Mouse (Mus musculus): ENCODE data around the gene Larp7. TPM values are rescaled to one million over a fixed set of nuclear protein-coding genes. Genes with fewer than 3 reads are reported as not detected.

Gene Larp7
- polyA plus RNA-seq, 1 experiment from 2014 or later, result 57.3 TPM

DNA sequence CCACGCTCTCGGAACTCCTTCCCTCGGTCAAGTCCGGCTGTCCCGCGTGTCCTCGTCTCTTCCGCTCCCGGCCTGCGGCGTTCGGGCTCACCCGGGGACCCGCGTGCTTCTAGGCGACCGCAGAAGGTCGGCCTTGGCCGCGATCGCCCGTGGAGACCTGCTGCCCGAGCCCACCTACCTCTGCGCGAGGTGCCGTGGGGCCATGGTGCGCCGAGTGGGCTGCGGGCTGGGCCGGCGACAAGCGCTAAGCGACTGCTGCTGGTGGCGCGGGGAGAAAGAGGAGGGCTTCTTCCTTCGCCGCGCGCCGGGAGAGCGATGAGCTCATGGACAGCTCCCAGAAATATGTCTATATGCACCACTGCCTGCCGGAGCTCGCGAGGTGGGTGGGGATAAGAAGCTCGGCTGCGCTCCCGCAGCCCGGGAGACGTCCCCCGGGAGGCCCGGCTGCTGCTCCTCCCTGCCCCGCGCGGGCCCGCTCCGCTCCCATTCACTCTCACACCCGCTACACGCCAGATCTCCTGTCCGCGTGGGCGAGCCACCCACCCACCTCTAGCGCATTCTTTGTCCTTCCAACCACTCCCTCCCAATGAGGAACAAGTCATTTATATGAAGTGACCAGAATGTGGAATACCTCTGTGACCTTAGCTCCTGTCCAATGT is 54.3 kb downstream of the Larp7 start, which contains the start of gene Ank2:
Gene Ank2, minus strand, starts transcription at position 609 of the 659 bp plus-strand sequence.
- peak within 1 kb of the TSS; percentile 86 for H3K27ac ChIP-seq
- H3K36me3 ChIP-seq, result no peaks in the 10 kb centered on the region
- peak; percentile 79 for DNase-seq (ENCODE audit: low spot score)
- no peaks in the 10 kb centered on the region for H3K9me3 ChIP-seq
- H3K4me1 ChIP-seq, result peaks cover 18% of the 10 kb centered on the region
- H3K4me3 ChIP-seq, result peak within 1 kb of the TSS; percentile 76
- under 1% methylated on average over 46 of the region's 62 CpGs for WGBS
- peaks cover 20% of the 10 kb centered on the region for H3K27me3 ChIP-seq (ENCODE audit: insufficient read depth, poor library complexity, severe bottlenecking)

DNA sequence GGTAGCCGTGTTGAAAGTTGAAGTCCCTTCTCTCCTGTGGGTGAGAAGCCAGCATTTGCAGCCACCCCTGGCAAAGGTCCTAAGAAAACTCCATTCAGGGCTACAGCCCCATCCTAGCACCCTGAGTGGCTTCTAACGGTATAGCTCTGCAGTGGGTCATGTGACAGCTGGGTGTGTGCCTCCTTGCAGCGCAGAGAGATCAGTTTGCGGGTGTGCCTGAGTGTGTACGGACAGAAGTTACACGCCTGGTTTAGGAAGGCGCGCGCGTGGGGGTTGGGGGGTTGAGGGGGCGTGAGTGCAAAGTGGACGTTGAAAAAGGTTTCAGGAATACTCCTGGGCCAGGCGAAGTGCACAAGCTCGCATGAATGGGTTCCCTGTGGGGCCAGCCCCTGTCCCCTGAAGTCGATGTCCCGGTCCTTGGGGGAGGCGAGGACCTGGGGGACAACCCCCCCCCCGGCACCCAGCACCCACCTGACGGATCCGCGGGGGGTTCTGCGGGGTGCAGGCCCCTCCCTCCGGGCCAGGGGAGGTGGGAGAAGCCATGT is 54.9 kb downstream of the Larp7 start:
- Histone ChIP-seq H3K27me3 (ENCODE audit: insufficient read depth, poor library complexity, severe bottlenecking) (peaks cover 20% of the 10 kb centered on the region), H3K9me3 (no peaks in the 10 kb centered on the region), H3K4me3 (peak overlapping the region; percentile 76), H3K4me1 (peaks cover 18% of the 10 kb centered on the region), H3K36me3 (no peaks in the 10 kb centered on the region), H3K27ac (peak overlapping the region; percentile 86)
- no peak for DNase-seq (ENCODE audit: low spot score)
- WGBS, result 2% methylated on average over 23 of the region's 23 CpGs

GRCm38 (mm10) chr3:127492663-127493062 is 60.5 kb downstream of the Larp7 start:
- H3K4me1 ChIP-seq, result no peaks in the 10 kb centered on the region; the same call in 1 of the 2 replicates
- H3K9me3 ChIP-seq, result no peaks in the 10 kb centered on the region
- no peaks in the 10 kb centered on the region for H3K27me3 ChIP-seq (ENCODE audit: insufficient read depth, poor library complexity, severe bottlenecking)
- 79% methylated on average over 3 of the region's 3 CpGs for WGBS
- H3K4me3 ChIP-seq, result no peak overlapping the region
- no peaks in the 10 kb centered on the region for H3K36me3 ChIP-seq
- no peak overlapping the region for H3K27ac ChIP-seq
- no peak for DNase-seq (ENCODE audit: low spot score)

DNA sequence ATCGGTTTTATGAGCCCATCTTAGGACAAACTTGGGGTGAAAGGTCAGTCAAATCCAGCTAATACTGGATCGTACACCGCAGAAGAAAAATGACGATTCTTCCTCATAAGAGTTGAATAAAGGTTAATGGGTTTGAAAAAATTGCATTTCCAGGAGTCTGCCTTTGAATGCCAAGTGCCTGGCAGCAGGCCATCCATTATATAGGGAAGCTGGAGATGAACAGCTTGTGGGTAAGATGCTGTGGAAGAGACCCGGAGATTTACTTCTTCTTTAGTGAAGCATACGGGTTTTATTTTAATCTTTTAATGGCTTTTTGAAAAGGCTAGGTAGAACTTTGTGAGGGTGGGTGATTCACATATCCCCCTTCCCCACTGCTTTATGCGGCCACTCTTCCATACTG is 65.8 kb downstream of the Larp7 start:
- Histone ChIP-seq H3K27me3 (ENCODE audit: insufficient read depth, poor library complexity, severe bottlenecking) (no peaks in the 10 kb centered on the region), H3K27ac (no peak overlapping the region), H3K4me3 (no peak overlapping the region), H3K36me3 (no peaks in the 10 kb centered on the region), H3K9me3 (no peaks in the 10 kb centered on the region), H3K4me1 (no peaks in the 10 kb centered on the region)
- WGBS, result 88% methylated on average over 7 of the region's 7 CpGs
- no peak for DNase-seq (ENCODE audit: low spot score)

MicroRNAs encoded within 50 kb of the gene (microRNA counts, 519-probe panel; counts per million panel counts)
- 6,725 counts per million, percentile 70 among the panel's probes with 10 or more counts for microRNA mmu-miR-302a
- microRNA mmu-miR-302b, result not detected
- not detected for microRNA mmu-miR-302c
- microRNA mmu-miR-302d, result 7,531 counts per million, percentile 85 among the panel's probes with 10 or more counts
- 5,751 counts per million, percentile 53 among the panel's probes with 10 or more counts for microRNA mmu-miR-367

Small RNAs within 50 kb of the gene (microRNA-seq; reads per million reads assigned to microRNA genes)
- 10,027 reads per million, percentile 94 among the genes with 10 or more reads in this experiment for gene Mir302a
- 7,852 reads per million, percentile 93 among the genes with 10 or more reads in this experiment for gene Mir302b
- 1,387 reads per million, percentile 82 among the genes with 10 or more reads in this experiment for gene Mir302c
- gene Mir302d, result 7,361 reads per million, percentile 93 among the genes with 10 or more reads in this experiment
- 8.6 reads per million, percentile 23 among the genes with 10 or more reads in this experiment for gene Mir367

Other genes starting within 250 kb of the Larp7 start
- 25.8 and 36.2 TPM in 2 replicates for gene Ank2, start 54.0 kb downstream of the Larp7 start, polyA plus RNA-seq (2016; fragmentation: Nextera tagmentation; extraction: Ambion mirVana)
- gene Zgrf1, start 140 bp upstream of the Larp7 start, polyA plus RNA-seq (2016; fragmentation: Nextera tagmentation; extraction: Ambion mirVana), result 13.4 and 14.0 TPM in 2 replicates
- 0.25 and 0.26 TPM in 2 replicates for gene Neurog2, start 79.8 kb upstream of the Larp7 start, polyA plus RNA-seq (2016; fragmentation: Nextera tagmentation; extraction: Ambion mirVana)
- gene Alpk1, start 227.2 kb upstream of the Larp7 start, polyA plus RNA-seq (2016; fragmentation: Nextera tagmentation; extraction: Ambion mirVana), result 0.92 and 1.0 TPM in 2 replicates
- gene Tifa, start 236.5 kb upstream of the Larp7 start, polyA plus RNA-seq (2016; fragmentation: Nextera tagmentation; extraction: Ambion mirVana), result 2.0 and 2.6 TPM in 2 replicates

All from heart, embryonic 10.5 days (tissue).